Mouse (Mus musculus): ENCODE measurements around the gene Paqr4. TPM values are rescaled to one million over a fixed set of nuclear protein-coding genes. Genes with fewer than 3 reads are reported as not detected.
"Not testable (repeated sequence)": the region's sequence is repeated elsewhere in the genome, so short reads cannot be mapped to it uniquely, and the experiment has no call there.

The Paqr4 gene
- polyA plus RNA-seq (2016; fragmentation: Nextera tagmentation; extraction: Ambion mirVana), result 7.4 and 8.4 TPM in 2 replicates

DNA sequence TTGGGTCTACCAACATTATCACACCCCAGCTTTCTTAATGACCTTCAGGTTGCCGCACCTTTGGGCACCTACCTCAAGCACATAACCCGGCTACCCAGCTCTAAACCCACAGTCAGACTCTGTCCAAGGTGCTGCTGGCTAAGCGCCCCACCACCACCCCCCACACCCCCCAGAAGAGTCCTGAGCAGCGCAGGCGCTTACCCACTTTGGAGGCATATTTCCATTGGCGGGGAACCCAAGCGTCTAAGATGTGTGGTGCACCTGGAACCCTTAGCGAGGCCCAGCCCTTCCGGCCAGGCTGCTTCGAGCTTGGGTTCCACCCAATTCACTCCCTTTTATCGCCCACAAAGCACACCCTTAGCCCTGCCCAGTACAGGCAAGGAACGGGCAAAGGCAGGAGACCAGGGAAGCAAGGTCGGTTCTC, at the start of gene Paqr4:
Gene Paqr4, minus strand, starts transcription at position 270 of the 424 bp plus-strand sequence.
- H3K4me3 ChIP-seq, result peak within 1 kb of the TSS; percentile 66
- H3K4me1 ChIP-seq, result peaks cover 43% of the 10 kb centered on the region
- H3K27me3 ChIP-seq (replicated peaks), result peaks cover 90% of the 10 kb centered on the region
- 2% methylated on average over 13 of the region's 13 CpGs for WGBS (ENCODE audit: insufficient replicate concordance)
- no peaks in the 10 kb centered on the region for H3K9me3 ChIP-seq (replicated peaks)
- peak within 1 kb of the TSS; percentile 64 for H3K27ac ChIP-seq
- ATAC-seq, result peak; percentile 81
- peak within 1 kb of the TSS; percentile 71 for H3K9ac ChIP-seq
- peak within 1 kb of the TSS; percentile 98 for H3K4me2 ChIP-seq
- H3K36me3 ChIP-seq, result peaks cover 20% of the 10 kb centered on the region

DNA sequence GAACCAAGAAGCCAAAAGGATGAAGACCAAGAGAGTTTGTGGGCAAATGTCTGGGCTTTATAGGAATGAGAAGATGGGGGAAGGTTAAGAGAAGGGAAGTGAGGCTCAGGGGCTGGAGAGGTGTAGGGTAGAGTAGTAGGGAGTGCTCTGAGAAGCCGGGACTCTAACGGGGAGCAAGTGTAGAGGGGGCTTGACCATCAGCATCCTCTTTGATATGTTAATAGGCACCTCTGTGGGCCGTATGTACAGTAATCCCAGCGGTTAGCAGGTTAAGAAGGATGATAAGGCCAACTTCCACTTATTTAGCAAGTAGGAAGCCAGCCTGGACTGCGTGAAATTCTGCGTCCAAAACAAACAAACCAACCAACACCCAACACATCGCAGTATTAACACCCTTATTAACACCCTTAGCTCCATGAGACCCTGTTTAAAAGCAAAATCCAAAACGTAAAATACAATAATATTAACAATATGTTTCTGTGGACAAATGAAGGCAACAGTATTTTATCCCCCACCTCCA, 49.1 kb upstream of the Paqr4 start:
- H3K4me1 ChIP-seq, result peaks cover 39% of the 10 kb centered on the region
- no peaks in the 10 kb centered on the region for H3K9me3 ChIP-seq (replicated peaks)
- 16% methylated on average over 8 of the region's 8 CpGs for WGBS (ENCODE audit: insufficient replicate concordance)
- H3K27me3 ChIP-seq (replicated peaks), result 0 out of 2 replicates have a peak, but pooled peaks cover 8% of the 10 kb centered on the region
- H3K9ac ChIP-seq, result peak overlapping the region; percentile 80
- peak overlapping the region; percentile 65 for H3K4me3 ChIP-seq
- peak overlapping the region; percentile 86 for H3K4me2 ChIP-seq
- peak; percentile 30; the same call in 1 of the 2 replicates for ATAC-seq
- 0 out of 2 replicates have a peak overlapping the region, but pooled peaks have one; percentile 76 for H3K27ac ChIP-seq
- no peaks in the 10 kb centered on the region for H3K36me3 ChIP-seq

DNA sequence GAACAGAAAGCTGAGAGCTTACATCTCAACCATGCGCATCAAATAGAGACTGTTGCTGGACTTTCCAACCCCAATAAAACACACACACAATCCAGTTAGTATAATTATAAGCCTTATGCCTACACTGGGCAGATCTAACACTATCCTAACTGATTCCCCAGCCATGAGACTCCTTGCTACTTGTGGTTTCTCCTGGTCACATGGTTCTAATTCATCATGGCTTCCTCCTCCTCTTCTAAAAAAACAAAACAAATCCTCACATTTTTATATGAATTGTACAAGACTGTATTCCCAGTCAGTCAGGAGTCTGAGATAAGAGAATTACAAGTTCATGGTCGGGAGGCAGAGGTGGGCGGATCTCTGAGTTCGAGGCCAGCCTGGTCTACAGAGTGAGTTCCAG, 48.3 kb upstream of the Paqr4 start:
- ATAC-seq, result no peak
- no peak overlapping the region for H3K4me3 ChIP-seq
- H3K9me3 ChIP-seq (replicated peaks), result no peaks in the 10 kb centered on the region
- H3K36me3 ChIP-seq, result no peaks in the 10 kb centered on the region
- WGBS (ENCODE audit: insufficient replicate concordance), result 60% methylated on average over 4 of the region's 4 CpGs
- peaks cover 39% of the 10 kb centered on the region for H3K4me1 ChIP-seq
- H3K4me2 ChIP-seq, result no peak overlapping the region
- 0 out of 2 replicates have a peak, but pooled peaks cover 8% of the 10 kb centered on the region for H3K27me3 ChIP-seq (replicated peaks)
- no peak overlapping the region for H3K9ac ChIP-seq
- no peak overlapping the region for H3K27ac ChIP-seq

DNA sequence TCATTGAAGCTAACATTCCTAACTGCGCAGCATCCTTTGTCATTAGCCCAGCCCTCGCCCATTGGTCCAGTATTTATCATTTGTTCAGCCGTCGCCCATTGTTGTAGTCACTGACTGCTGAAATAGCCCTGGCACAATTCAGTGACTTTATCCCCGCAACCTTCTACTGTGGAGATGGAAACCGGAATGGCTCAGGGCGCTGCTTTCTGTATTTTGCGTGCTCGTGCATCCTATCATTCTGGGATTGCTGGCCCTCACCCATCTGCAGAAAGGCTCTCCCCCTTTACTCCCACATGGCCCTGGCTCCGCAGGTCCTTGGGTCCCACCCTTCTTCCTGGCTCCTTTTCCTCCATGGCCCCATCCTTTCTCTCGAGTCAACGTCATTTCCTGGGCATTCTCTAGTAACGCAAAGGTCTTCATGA, 45.9 kb upstream of the Paqr4 start:
- no peaks in the 10 kb centered on the region for H3K36me3 ChIP-seq
- H3K4me1 ChIP-seq, result peaks cover 39% of the 10 kb centered on the region
- 35% methylated on average over 13 of the region's 13 CpGs for WGBS (ENCODE audit: insufficient replicate concordance)
- H3K4me2 ChIP-seq, result peak overlapping the region; percentile 93
- H3K27me3 ChIP-seq (replicated peaks), result 0 out of 2 replicates have a peak, but pooled peaks cover 8% of the 10 kb centered on the region
- no peak overlapping the region for H3K9ac ChIP-seq
- H3K4me3 ChIP-seq, result peak overlapping the region; percentile 63
- no peak overlapping the region for H3K27ac ChIP-seq
- no peak for ATAC-seq
- H3K9me3 ChIP-seq (replicated peaks), result no peaks in the 10 kb centered on the region

DNA sequence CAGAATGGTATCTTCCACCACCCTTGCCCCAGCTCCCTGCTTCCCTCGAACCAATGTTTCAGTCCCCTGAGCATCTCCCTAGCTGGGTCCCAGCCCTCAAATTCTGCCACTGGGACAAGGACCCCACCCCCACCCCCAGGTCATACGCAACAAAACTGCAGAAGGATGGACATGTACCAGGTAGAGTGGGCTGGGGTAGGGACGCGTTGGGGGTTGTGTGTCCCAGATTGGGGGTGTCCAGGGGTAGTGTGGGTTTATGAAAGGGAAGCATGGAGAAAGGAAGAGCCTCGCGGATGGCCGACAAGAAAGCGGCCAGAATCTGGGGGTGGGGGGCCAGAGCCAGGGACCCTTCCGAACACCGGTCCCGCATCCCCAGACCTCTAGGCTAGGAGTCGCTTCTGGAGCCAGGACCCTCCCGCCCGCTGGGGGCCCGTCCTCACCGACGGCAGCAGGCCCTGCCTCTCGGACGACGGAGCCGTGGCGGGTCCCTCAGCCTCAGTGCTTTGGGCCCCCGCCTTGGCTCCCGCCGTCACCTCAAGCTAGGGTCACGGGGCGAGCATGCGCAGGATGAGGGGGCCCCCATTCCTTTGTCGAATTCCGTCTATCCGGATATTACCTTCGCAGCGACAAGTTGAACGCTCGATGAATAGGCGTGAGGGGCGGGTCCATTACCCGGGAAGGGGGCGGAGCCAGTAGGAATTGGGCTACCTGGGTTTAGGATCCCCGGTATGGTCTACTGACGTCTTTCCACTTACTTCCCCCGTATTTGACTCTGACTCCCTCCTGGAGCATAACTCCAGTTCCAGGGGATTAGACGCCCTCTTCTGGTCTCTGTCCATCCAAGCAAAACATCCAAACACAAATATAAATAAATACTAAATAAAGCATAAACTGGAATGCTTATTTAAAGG, 45.1 kb upstream of the Paqr4 start, which contains the start of gene Flywch2:
Gene Flywch2, minus strand, starts transcription at position 521 of the 911 bp plus-strand sequence.
- H3K9ac ChIP-seq, result peak within 1 kb of the TSS; percentile 63
- H3K4me3 ChIP-seq, result peak within 1 kb of the TSS; percentile 63
- 4% methylated on average over 43 of the region's 43 CpGs for WGBS (ENCODE audit: insufficient replicate concordance)
- no peaks in the 10 kb centered on the region for H3K9me3 ChIP-seq (replicated peaks)
- H3K4me2 ChIP-seq, result peak within 1 kb of the TSS; percentile 93
- peak; percentile 63 for ATAC-seq
- no peaks in the 10 kb centered on the region for H3K36me3 ChIP-seq
- H3K27me3 ChIP-seq (replicated peaks), result 0 out of 2 replicates have a peak, but pooled peaks cover 8% of the 10 kb centered on the region
- H3K4me1 ChIP-seq, result peaks cover 32% of the 10 kb centered on the region
- no peak within 1 kb of the TSS for H3K27ac ChIP-seq

DNA sequence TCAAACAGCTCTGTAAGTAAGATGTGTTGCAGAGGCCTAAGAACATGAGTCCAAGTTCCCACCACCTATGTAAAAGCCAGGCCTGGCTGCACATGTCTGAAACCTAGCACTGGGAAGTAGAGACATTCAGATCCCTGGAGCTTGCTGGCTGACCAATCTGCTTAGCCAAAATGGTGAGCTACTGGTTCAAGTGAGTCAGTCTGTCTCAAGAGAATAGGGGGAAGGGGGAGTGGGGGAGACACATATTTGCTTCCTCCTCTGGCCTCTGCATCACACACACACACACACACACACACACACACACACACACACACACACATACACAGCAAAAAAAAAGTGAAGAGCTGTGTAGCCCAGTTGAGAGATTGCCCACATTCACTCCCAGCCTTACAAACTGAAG, 42.7 kb upstream of the Paqr4 start:
- no peak overlapping the region for H3K9ac ChIP-seq
- no peak overlapping the region for H3K4me2 ChIP-seq
- no peak for ATAC-seq
- H3K27ac ChIP-seq, result no peak overlapping the region
- no peak overlapping the region for H3K4me3 ChIP-seq
- no peaks in the 10 kb centered on the region for H3K9me3 ChIP-seq (replicated peaks)
- no peaks in the 10 kb centered on the region for H3K36me3 ChIP-seq
- peaks cover 14% of the 10 kb centered on the region for H3K4me1 ChIP-seq
- 0 out of 2 replicates have a peak, but pooled peaks cover 8% of the 10 kb centered on the region for H3K27me3 ChIP-seq (replicated peaks)

DNA sequence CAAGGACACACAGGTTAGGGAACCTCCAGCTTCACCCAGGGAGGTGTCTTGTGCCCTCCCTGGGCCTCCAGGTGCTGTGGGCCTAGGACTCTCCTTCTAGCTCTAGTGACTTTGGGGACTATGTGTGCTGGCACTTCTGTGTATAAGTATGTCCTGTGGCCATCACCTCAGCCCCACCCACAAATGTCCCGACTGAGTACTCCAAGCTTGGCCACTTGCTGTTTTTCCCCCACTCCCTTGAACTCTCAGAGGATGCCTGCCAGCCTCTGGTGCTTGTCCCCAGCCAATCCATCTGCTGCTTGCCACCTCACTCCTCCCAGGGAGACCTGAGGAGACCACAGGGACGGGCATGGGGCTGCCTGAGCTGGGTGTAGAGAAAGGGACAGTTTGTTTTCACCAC, 37.8 kb upstream of the Paqr4 start:
- H3K9ac ChIP-seq, result no peak overlapping the region
- no peak overlapping the region for H3K4me3 ChIP-seq
- no peak overlapping the region for H3K27ac ChIP-seq
- no peak for ATAC-seq
- H3K4me1 ChIP-seq, result peaks cover 5% of the 10 kb centered on the region
- no peaks in the 10 kb centered on the region for H3K9me3 ChIP-seq (replicated peaks)
- H3K36me3 ChIP-seq, result no peaks in the 10 kb centered on the region
- H3K27me3 ChIP-seq (replicated peaks), result no peaks in the 10 kb centered on the region
- 49% methylated on average over 2 of the region's 2 CpGs for WGBS (ENCODE audit: insufficient replicate concordance)
- no peak overlapping the region for H3K4me2 ChIP-seq

DNA sequence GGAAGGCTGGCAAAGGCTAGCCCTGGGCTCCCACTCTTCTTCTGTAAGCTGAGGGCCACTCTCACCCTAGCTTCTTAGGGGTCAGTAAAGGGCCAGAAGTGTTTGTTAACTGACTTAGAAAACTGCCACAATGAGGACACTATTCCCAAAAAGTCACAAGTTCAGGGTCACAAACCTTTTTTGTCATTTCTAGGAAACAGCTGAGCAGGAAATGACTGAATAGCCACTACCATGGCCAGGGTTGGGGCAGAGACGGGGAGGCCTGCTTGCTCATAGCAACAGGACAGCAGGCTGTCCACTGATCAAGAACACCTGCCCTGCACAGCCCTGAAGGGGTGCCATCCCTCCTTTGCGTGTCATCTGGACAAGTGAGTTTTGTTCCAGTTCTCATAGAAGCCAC, 36.5 kb upstream of the Paqr4 start:
- WGBS (ENCODE audit: insufficient replicate concordance), result 64% methylated on average over 2 of the region's 2 CpGs
- Histone ChIP-seq H3K9me3 (replicated peaks) (no peaks in the 10 kb centered on the region), H3K4me2 (no peak overlapping the region), H3K27me3 (replicated peaks) (no peaks in the 10 kb centered on the region), H3K9ac (no peak overlapping the region), H3K27ac (no peak overlapping the region), H3K36me3 (no peaks in the 10 kb centered on the region), H3K4me1 (peaks cover 5% of the 10 kb centered on the region), H3K4me3 (no peak overlapping the region)
- no peak for ATAC-seq

DNA sequence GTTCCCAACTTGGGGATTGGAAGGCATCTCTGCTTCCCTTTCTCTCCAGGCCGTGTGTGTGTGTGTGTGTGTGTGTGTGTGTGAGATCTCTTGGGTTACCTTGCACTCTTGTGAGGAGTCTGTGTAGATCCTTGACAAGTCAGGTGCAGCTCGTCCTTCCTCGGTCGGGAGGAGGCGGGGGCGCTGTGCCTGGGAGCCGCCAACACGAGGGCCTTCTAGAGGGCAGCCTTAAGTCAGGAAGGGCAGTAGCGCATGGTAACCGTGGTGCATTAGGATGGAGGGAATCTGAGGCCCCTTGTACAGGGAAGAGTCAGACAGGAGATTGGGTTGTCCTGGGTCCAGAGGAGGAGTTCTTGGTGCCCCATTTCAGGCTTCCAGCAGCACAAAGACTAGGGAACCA, 35.5 kb upstream of the Paqr4 start:
- no peaks in the 10 kb centered on the region for H3K36me3 ChIP-seq
- no peak overlapping the region for H3K4me3 ChIP-seq
- H3K9me3 ChIP-seq (replicated peaks), result no peaks in the 10 kb centered on the region
- H3K4me2 ChIP-seq, result no peak overlapping the region
- no peak overlapping the region for H3K27ac ChIP-seq
- no peak for ATAC-seq
- no peak overlapping the region for H3K9ac ChIP-seq
- 61% methylated on average over 10 of the region's 10 CpGs for WGBS (ENCODE audit: insufficient replicate concordance)
- H3K4me1 ChIP-seq, result peaks cover 10% of the 10 kb centered on the region
- H3K27me3 ChIP-seq (replicated peaks), result no peaks in the 10 kb centered on the region

DNA sequence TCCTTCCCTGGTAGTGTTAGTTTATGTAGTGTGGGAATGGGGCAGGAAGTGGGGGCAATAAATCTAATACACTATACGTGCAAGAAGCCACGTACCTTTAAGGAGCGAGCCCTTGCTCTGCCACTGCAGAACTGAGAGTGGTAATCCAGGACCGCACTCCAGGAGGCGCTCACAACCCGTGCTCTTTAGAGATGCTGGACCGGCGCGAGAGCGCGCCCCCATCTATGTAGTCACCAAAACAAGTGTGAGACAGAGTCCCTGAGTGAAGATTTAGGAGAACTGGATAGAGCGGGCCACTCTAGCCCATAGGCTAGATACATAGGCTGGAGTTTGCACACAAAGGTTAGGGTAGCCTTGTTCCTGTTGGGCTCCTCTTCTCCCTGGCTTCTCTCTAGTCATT, 33.4 kb upstream of the Paqr4 start:
- H3K36me3 ChIP-seq, result no peaks in the 10 kb centered on the region
- peaks cover 21% of the 10 kb centered on the region for H3K4me1 ChIP-seq
- H3K4me2 ChIP-seq, result peak overlapping the region; percentile 8
- H3K9me3 ChIP-seq (replicated peaks), result no peaks in the 10 kb centered on the region
- H3K4me3 ChIP-seq, result no peak overlapping the region
- peak; percentile 26; the same call in 1 of the 2 replicates for ATAC-seq
- H3K27ac ChIP-seq, result no peak overlapping the region
- WGBS (ENCODE audit: insufficient replicate concordance), result 5% methylated on average over 12 of the region's 12 CpGs
- H3K27me3 ChIP-seq (replicated peaks), result no peaks in the 10 kb centered on the region
- H3K9ac ChIP-seq, result no peak overlapping the region

DNA sequence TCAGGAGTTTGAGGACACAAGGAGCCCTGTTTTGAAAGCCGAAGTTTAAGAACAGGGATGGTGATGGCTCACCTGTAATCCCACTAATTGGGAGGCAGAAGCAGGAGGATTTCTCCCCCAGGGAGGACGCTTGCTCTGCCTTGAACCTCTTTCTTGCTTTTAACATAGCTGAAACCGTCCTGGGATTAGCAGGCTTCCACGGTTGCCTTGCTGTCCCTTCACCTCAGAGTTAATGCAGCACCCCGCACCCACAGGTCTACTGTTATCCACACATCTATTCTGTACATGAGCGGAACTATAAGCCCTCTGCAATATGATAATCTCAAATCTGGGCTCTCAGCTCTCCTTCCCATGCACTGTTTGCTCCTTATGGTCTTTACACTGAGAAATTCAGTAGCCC, 33.0 kb upstream of the Paqr4 start:
- H3K36me3 ChIP-seq, result no peaks in the 10 kb centered on the region; the same call in 1 of the 2 replicates
- no peaks in the 10 kb centered on the region for H3K27me3 ChIP-seq (replicated peaks)
- 52% methylated on average over 6 of the region's 6 CpGs for WGBS (ENCODE audit: insufficient replicate concordance)
- H3K27ac ChIP-seq, result no peak overlapping the region
- no peak overlapping the region for H3K4me2 ChIP-seq
- no peak overlapping the region for H3K4me3 ChIP-seq
- no peak overlapping the region for H3K9ac ChIP-seq
- H3K9me3 ChIP-seq (replicated peaks), result no peaks in the 10 kb centered on the region
- peaks cover 21% of the 10 kb centered on the region for H3K4me1 ChIP-seq
- ATAC-seq, result no peak

DNA sequence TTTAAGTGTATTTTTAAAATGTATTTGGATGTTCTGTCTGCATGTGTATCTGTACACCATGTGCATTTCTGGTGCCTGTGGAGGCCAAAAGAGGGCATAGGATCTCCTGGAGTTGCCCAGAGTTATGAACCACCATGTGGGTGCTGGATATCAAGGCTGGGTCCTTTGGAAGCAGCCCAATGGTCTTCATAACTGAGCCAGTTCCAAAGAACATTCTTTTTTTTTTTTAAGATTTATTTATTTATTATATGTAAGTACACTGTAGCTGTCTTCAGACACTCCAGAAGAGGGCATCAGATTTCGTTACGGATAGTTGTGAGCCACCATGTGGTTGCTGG, 31.5 kb upstream of the Paqr4 start:
- not testable (repeated sequence) for H3K4me3 ChIP-seq; H3K27me3 ChIP-seq (replicated peaks); H3K36me3 ChIP-seq; H3K9me3 ChIP-seq (replicated peaks); H3K9ac ChIP-seq; H3K27ac ChIP-seq; ATAC-seq
- 74% methylated on average over 2 of the region's 2 CpGs for WGBS (ENCODE audit: insufficient replicate concordance)
- Histone ChIP-seq H3K4me2 (peak overlapping the region; percentile 89; the same call in 1 of the 2 replicates), H3K4me1 (peaks cover 21% of the 10 kb centered on the region)
